Mouse (Mus musculus) CH12.LX (cell line): ENCODE results near the gene Ldb2. TPM values are rescaled to one million over a fixed set of nuclear protein-coding genes. Genes with fewer than 3 reads are reported as not detected.

Experiments used
- DNase-seq: peaks from one replicate; pipeline ENCODE4 v3.0.0-alpha.2; 2013; ENCODE audit errors: extremely low read depth
- H3K27ac ChIP-seq: 2 replicates; pipeline ENCODE4 v1.5.1; 2012; ENCODE audit warnings: low read depth, mild to moderate bottlenecking, control low read depth, moderate library complexity; ENCODE audit not compliant: insufficient read depth
- H3K27me3 ChIP-seq: replicated peaks from 2 replicates; pipeline ENCODE3; 2012; ENCODE audit warnings: inconsistent platforms
- H3K36me3 ChIP-seq, 2 experiments: replicated peaks in 1 of 2; 2 replicates each; pipeline versions ENCODE3 to v1.6.1; 2012; ENCODE audit warnings: inconsistent platforms in 1 of 2, low read length in 1 of 2, mild to moderate bottlenecking in 1 of 2, mixed read lengths in 1 of 2, moderate library complexity in 1 of 2; ENCODE audit not compliant: control insufficient read depth in 1 of 2, insufficient read depth in 1 of 2
- H3K4me1 ChIP-seq, 2 experiments: 2 replicates each; pipeline ENCODE4 v1.6.1; 2012; ENCODE audit warnings: inconsistent platforms in 1 of 2, moderate library complexity in 1 of 2; ENCODE audit not compliant: insufficient read depth in 2 of 2, control insufficient read depth in 1 of 2
- H3K4me2 ChIP-seq: 2 replicates; pipeline ENCODE4 v1.6.1; 2012; ENCODE audit warnings: low read depth, mild to moderate bottlenecking, control low read depth; ENCODE audit not compliant: poor library complexity, insufficient read depth, severe bottlenecking
- H3K4me3 ChIP-seq, 3 experiments: fragments of 150-350 bp in 1 of 3; sonication (generic) in 1 of 3; replicated peaks in 1 of 3; 2 replicates each; pipeline versions ENCODE3 to v1.5.1; 2011 to 2012; ENCODE audit warnings: low read depth in 2 of 3, low read length in 2 of 3, mild to moderate bottlenecking in 2 of 3, moderate library complexity in 2 of 3, control low read depth in 1 of 3, improper control_type of control experiment in 1 of 3, inconsistent platforms in 1 of 3, mixed read lengths in 1 of 3; ENCODE audit not compliant: poor library complexity in 1 of 3
- H3K79me2 ChIP-seq: replicated peaks from 2 replicates; pipeline ENCODE4 v1.6.1; 2012; ENCODE audit warnings: mild to moderate bottlenecking, moderate library complexity; ENCODE audit not compliant: control insufficient read depth, poor library complexity, insufficient read depth, severe bottlenecking; ENCODE audit errors: extremely low read depth
- H3K9ac ChIP-seq: 2 replicates; pipeline ENCODE4 v1.6.1; 2012; ENCODE audit warnings: low read depth, mild to moderate bottlenecking, control low read depth, moderate library complexity; ENCODE audit not compliant: insufficient read depth
- H3K9me3 ChIP-seq: replicated peaks from 2 replicates; pipeline ENCODE3; 2012; ENCODE audit warnings: low read length, inconsistent platforms, mixed read lengths
- CHD1 ChIP-seq: IDR thresholded peaks from 2 replicates; pipeline ENCODE4 v1.6.1; 2012; ENCODE audit warnings: low read depth, low read length, improper control_type of control experiment, inconsistent platforms
- CTCF ChIP-seq, 2 experiments: IDR thresholded peaks in 1 of 2; conservative IDR thresholded peaks in 1 of 2; 2 replicates each; pipeline ENCODE4 v1.5.1; 2011 to 2012; ENCODE audit warnings: low read depth in 2 of 2, low read length in 2 of 2, improper control_type of control experiment in 1 of 2, inconsistent platforms in 1 of 2, mild to moderate bottlenecking in 1 of 2, moderate library complexity in 1 of 2
- ELF1 ChIP-seq: IDR thresholded peaks from 2 replicates; pipeline ENCODE4 v1.6.1; 2014; ENCODE audit warnings: low read depth, mild to moderate bottlenecking, inconsistent platforms, low read length, improper control_type of control experiment
- ETS1 ChIP-seq: conservative IDR thresholded peaks from 2 replicates; pipeline ENCODE4 v1.6.1; 2012; ENCODE audit warnings: low read depth, mild to moderate bottlenecking, inconsistent platforms, low read length, improper control_type of control experiment, moderate library complexity
- HCFC1 ChIP-seq: IDR thresholded peaks from 2 replicates; pipeline ENCODE4 v1.6.1; 2012; ENCODE audit warnings: low read depth, mild to moderate bottlenecking, inconsistent platforms, low read length, improper control_type of control experiment
- JUN ChIP-seq: IDR thresholded peaks from 2 replicates; pipeline ENCODE4 v1.6.1; 2011; ENCODE audit warnings: low read depth, mild to moderate bottlenecking, low read length, improper control_type of control experiment, moderate library complexity; ENCODE audit not compliant: insufficient read depth
- KAT2A ChIP-seq: IDR thresholded peaks from 2 replicates; pipeline ENCODE4 v1.6.1; 2012; ENCODE audit warnings: low read length, improper control_type of control experiment, inconsistent platforms; ENCODE audit not compliant: insufficient replicate concordance
- MAFK ChIP-seq: IDR thresholded peaks from 2 replicates; pipeline ENCODE4 v1.6.1; 2011; ENCODE audit warnings: low read length, improper control_type of control experiment; ENCODE audit not compliant: insufficient replicate concordance
- MAZ ChIP-seq: IDR thresholded peaks from 2 replicates; pipeline ENCODE4 v1.6.1; 2012; ENCODE audit warnings: low read depth, mild to moderate bottlenecking, inconsistent platforms, low read length, improper control_type of control experiment, moderate library complexity
- MXI1 ChIP-seq: IDR thresholded peaks from 2 replicates; pipeline ENCODE4 v1.6.1; 2011; ENCODE audit warnings: mild to moderate bottlenecking, low read depth, low read length, improper control_type of control experiment
- NELFE ChIP-seq: IDR thresholded peaks from 2 replicates; pipeline ENCODE4 v1.6.1; 2011; ENCODE audit warnings: low read depth, low read length, improper control_type of control experiment
- NRF1 ChIP-seq: IDR thresholded peaks from 2 replicates; pipeline ENCODE4 v1.6.1; 2014; ENCODE audit warnings: low read depth, mild to moderate bottlenecking, inconsistent platforms, low read length, improper control_type of control experiment, moderate library complexity
- PAX5 ChIP-seq: IDR thresholded peaks from 2 replicates; pipeline ENCODE4 v1.6.1; 2012; ENCODE audit warnings: low read length, inconsistent platforms, mixed read lengths
- POLR2A ChIP-seq: IDR thresholded peaks from 2 replicates; pipeline ENCODE4 v1.6.1; 2011; ENCODE audit warnings: low read depth, mild to moderate bottlenecking, improper control_type of control experiment, low read length
- POLR2AphosphoS2 ChIP-seq: IDR thresholded peaks from 2 replicates; pipeline ENCODE4 v1.6.1; 2011; ENCODE audit warnings: low read depth, low read length, improper control_type of control experiment
- SMC3 ChIP-seq: IDR thresholded peaks from 2 replicates; pipeline ENCODE4 v1.6.1; 2011; ENCODE audit warnings: low read depth, low read length, improper control_type of control experiment
- USF2 ChIP-seq: conservative IDR thresholded peaks from 2 replicates; pipeline ENCODE4 v1.6.1; 2011; ENCODE audit warnings: low read depth, low read length, improper control_type of control experiment
- ZKSCAN1 ChIP-seq: IDR thresholded peaks from 2 replicates; pipeline ENCODE4 v1.6.1; 2012; ENCODE audit warnings: low read depth, inconsistent platforms, low read length, improper control_type of control experiment, borderline replicate concordance
- ZMIZ1 ChIP-seq: IDR thresholded peaks from 2 replicates; pipeline ENCODE4 v1.6.1; 2012; ENCODE audit warnings: low read depth, mild to moderate bottlenecking, inconsistent platforms, low read length, improper control_type of control experiment
- ZNF384 ChIP-seq: IDR thresholded peaks from 2 replicates; pipeline ENCODE4 v1.6.1; 2012; ENCODE audit warnings: low read depth, low read length, improper control_type of control experiment, inconsistent platforms
- dilution Hi-C: fragments of 300-500 bp; cut with MboI; formaldehyde crosslinking; loops from 2 replicates; pipeline ENCODE4 v1.14.3; 2020; ENCODE audit warnings: low sequenced_read_pairs; ENCODE audit not compliant: extremely low pct_unique_long_range_greater_than_20kb, extremely low pct_ligation_motif_present
- in situ Hi-C: fragments of 300-500 bp; cut with MboI; formaldehyde crosslinking; loops from 3 replicates; pipeline ENCODE4 v1.14.3; 2019; ENCODE audit warnings: low sequenced_read_pairs, low pct_ligation_motif_present, low pct_unique_long_range_greater_than_20kb, mixed read lengths
- polyA plus RNA-seq: library from polyadenylated mRNA; unstranded; fragments of >175 nt; gene quantifications from 2 replicates; pipeline ENCODE4 v1.2.1, GENCODE M21; 2012; ENCODE audit warnings: low read depth; ENCODE audit not compliant: insufficient read length
- total RNA-seq, 2 experiments: library from RNA; depleted of rRNA; stranded (reverse); fragments of 300-350 nt in 1 of 2; fragments of >200 nt in 1 of 2; gene quantifications; 2 replicates each; pipeline ENCODE4 v1.2.3; 2012 to 2014

Ldb2 gene
- total and polyA plus RNA-seq, 3 experiments = not detected

DNA sequence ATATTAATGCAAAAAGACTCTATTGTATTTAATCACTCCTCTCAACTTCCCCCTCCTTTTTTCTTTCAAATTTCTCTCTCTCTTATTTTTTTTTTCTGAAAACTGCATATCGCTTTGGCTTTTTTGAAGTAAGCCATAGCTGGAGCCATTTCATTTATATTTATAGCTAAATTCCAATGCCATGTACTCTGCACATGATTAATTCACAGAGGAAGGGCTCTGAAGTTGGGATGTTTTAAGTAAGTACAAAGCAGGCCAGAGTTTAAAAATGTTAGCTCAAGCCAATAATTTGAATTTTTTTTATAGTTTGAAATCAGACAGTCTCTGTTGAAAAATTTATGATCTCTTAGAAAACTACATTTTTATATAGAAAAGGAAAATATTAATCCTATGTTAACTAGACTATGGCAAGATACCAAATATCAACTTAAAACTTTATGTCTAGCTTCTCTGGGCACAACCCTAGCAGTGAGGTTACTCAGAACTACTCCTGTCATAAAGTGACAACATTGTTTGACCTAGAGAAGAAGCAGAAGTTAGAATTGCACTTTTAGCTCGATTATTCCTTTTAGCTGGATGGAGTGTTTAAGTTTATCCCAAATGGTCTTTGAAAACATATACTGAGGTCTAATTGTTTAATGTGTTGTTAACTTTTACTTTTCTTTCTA lies 222.7 kb downstream of the Ldb2 start:
- Histone ChIP-seq H3K79me2 (no peaks in the 10 kb centered on the region), H3K9me3 (no peaks in the 10 kb centered on the region), H3K4me1 (no peaks in the 10 kb centered on the region), H3K4me3 (no peak overlapping the region), H3K36me3 (no peaks in the 10 kb centered on the region), H3K9ac (no peak overlapping the region), H3K4me2 (no peak overlapping the region), H3K27ac (no peak overlapping the region), H3K27me3 (no peaks in the 10 kb centered on the region)
- dilution Hi-C loops = no loop called here
- in situ Hi-C loops = no loop called here
- no peak for DNase-seq
- TF ChIP-seq ZKSCAN1 = no peak
- no peak for TF ChIP-seq POLR2AphosphoS2
- TF ChIP-seq MXI1 = no peak
- no peak for TF ChIP-seq MAZ
- no peak for TF ChIP-seq NELFE
- no peak for TF ChIP-seq MAFK
- TF ChIP-seq JUN = no peak
- no peak for TF ChIP-seq SMC3
- no peak for TF ChIP-seq KAT2A

GRCm38 (mm10) chr5:44574681-44575080 lies 224.8 kb downstream of the Ldb2 start:
- Histone ChIP-seq H3K9me3 (no peaks in the 10 kb centered on the region), H3K4me3 (no peak overlapping the region), H3K27ac (no peak overlapping the region), H3K4me2 (no peak overlapping the region), H3K4me1 (no peaks in the 10 kb centered on the region), H3K36me3 (no peaks in the 10 kb centered on the region), H3K9ac (no peak overlapping the region), H3K27me3 (no peaks in the 10 kb centered on the region), H3K79me2 (no peaks in the 10 kb centered on the region)
- dilution Hi-C loops = no loop called here
- in situ Hi-C loops = no loop called here
- TF ChIP-seq ZMIZ1 = no peak
- no peak for DNase-seq

DNA sequence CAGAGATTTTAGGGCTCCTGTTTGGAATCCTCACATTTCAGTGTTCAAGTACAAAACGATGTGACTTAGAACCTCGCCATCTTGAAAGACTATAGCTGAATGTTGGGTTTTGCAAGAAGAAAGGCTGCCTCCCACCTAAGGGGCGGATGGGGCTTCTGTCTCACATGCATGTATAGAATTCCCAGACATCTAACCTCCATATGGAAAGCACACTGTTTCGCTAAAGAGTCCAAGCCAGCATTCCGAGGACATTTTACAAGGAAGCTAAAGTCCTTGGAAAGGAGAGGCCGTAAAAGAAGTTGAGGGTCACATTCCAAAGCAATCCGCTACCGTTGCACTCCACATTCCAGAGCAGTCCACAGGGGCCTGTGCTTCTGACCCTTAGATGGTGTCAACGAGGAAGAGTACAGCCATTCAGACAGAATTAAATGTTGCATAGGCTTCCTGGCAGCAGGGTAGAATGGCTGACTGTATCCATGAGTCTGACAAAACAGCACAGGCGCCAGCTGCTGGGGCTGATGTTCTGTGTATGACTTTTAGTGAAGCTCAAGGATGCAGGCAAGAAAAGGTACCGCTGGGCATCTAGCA lies 245.6 kb downstream of the Ldb2 start:
- Histone ChIP-seq H3K4me1 (no peaks in the 10 kb centered on the region), H3K79me2 (no peaks in the 10 kb centered on the region), H3K27ac (no peak overlapping the region), H3K4me3 (no peak overlapping the region), H3K27me3 (no peaks in the 10 kb centered on the region), H3K4me2 (no peak overlapping the region), H3K9me3 (no peaks in the 10 kb centered on the region), H3K36me3 (no peaks in the 10 kb centered on the region), H3K9ac (no peak overlapping the region)
- dilution Hi-C loops = no loop called here
- no peak for DNase-seq
- in situ Hi-C loops = no loop called here
- no peak for TF ChIP-seq USF2
- TF ChIP-seq POLR2A = no peak
- TF ChIP-seq JUN = no peak
- no peak for TF ChIP-seq MAFK
- TF ChIP-seq ETS1 = no peak
- no peak for TF ChIP-seq HCFC1
- no peak for TF ChIP-seq PAX5
- no peak for TF ChIP-seq ZNF384
- TF ChIP-seq ZKSCAN1 = no peak
- TF ChIP-seq CHD1 = no peak
- TF ChIP-seq CTCF (conservative IDR thresholded peaks at IDR 0.05 in 1 of 2, IDR thresholded peaks at IDR 0.05 in 1 of 2; ENCODE audit: low read depth in 2 of 2, low read length in 2 of 2) = no peak
- no peak for TF ChIP-seq POLR2AphosphoS2
- no peak for TF ChIP-seq NRF1
- no peak for TF ChIP-seq ELF1
